Mouse (Mus musculus) bone marrow macrophage, adult 2 months (primary cell): ENCODE measurements around the gene Gm20388.

Source experiments
- CTCF ChIP-seq: IDR thresholded peaks from 2 replicates; pipeline ENCODE4 v1.5.1; 2012; ENCODE audit warnings: low read depth, mild to moderate bottlenecking, low read length, moderate library complexity
- POLR2A ChIP-seq: IDR thresholded peaks from 2 replicates; pipeline ENCODE4 v1.6.1; 2012; ENCODE audit warnings: mild to moderate bottlenecking, low read depth, low read length, borderline replicate concordance

DNA sequence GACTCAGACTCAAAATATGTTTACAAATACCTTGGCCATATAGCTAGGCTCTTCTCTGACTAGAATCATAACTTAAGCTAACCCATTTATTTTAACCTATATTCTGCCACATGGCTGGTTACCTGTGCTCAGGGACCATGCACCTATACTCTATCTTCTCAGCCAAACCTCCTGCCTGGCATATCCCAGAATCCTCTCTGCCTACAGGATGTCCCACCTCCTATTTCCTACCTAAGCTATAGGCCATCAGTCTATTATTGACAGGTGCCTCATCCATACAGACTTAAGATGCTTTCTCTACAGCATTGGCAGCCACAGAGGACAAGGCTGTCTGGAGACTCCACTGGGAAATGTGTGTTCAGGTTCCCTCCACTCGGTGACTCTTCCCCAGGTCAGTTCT lies 1468.7 kb downstream of the Gm20388 start:
- no peak for TF ChIP-seq CTCF
- TF ChIP-seq POLR2A: no peak
